Mouse (Mus musculus): ENCODE data around the gene Glrb. TPM values are rescaled to one million over a fixed set of nuclear protein-coding genes. Genes with fewer than 3 reads are reported as not detected.

Glrb gene
- polyA plus RNA-seq, 1 experiment from 2014 or later, result 8.5 TPM

Other genes starting within 250 kb of the Glrb start
- 3.0 and 9.9 TPM in 2 replicates for gene Gria2, start 110.8 kb downstream of the Glrb start, polyA plus RNA-seq (2016; fragmentation: Nextera tagmentation; extraction: Ambion mirVana)
- gene Pdgfc, start 122.8 kb upstream of the Glrb start, polyA plus RNA-seq (2016; fragmentation: Nextera tagmentation; extraction: Ambion mirVana), result 12.8 and 14.1 TPM in 2 replicates